Mouse (Mus musculus) MEL (cell line): ENCODE results near the gene Fut2. TPM values are rescaled to one million over a fixed set of nuclear protein-coding genes. Genes with fewer than 3 reads are reported as not detected.

ENCODE experiments used
- DNase-seq: peaks from one replicate; pipeline ENCODE4 v3.0.0; 2011; ENCODE audit warnings: low read depth, low spot score
- H3K27ac ChIP-seq: 2 replicates; pipeline ENCODE4 v1.5.1; 2012; ENCODE audit warnings: low read depth, mild to moderate bottlenecking, control low read depth, low read length, moderate library complexity; ENCODE audit not compliant: control insufficient read depth
- H3K27me3 ChIP-seq, 2 experiments: fragments of 150-350 bp in 1 of 2; sonication (generic) in 1 of 2; 2 replicates each; pipeline ENCODE4 v1.6.1; 2012; ENCODE audit warnings: low read length in 2 of 2, mild to moderate bottlenecking in 2 of 2, improper control_type of control experiment in 1 of 2, moderate library complexity in 1 of 2; ENCODE audit not compliant: insufficient read depth in 2 of 2, control insufficient read depth in 1 of 2
- H3K36me3 ChIP-seq, 2 experiments: 2 replicates each; pipeline ENCODE4 v1.6.1; 2012 to 2014; ENCODE audit warnings: low read length in 2 of 2, improper control_type of control experiment in 1 of 2, inconsistent platforms in 1 of 2, mild to moderate bottlenecking in 1 of 2; ENCODE audit not compliant: insufficient read depth in 2 of 2, control insufficient read depth in 1 of 2
- H3K4me1 ChIP-seq, 2 experiments: fragments of 150-350 bp in 1 of 2; sonication (generic) in 1 of 2; 2 replicates each; pipeline ENCODE4 v1.6.1; 2012; ENCODE audit warnings: low read length in 2 of 2, improper control_type of control experiment in 1 of 2, mild to moderate bottlenecking in 1 of 2; ENCODE audit not compliant: insufficient read depth in 2 of 2, control insufficient read depth in 1 of 2
- H3K4me3 ChIP-seq, 2 experiments: fragments of 150-350 bp in 1 of 2; sonication (generic) in 1 of 2; 2 replicates each; pipeline ENCODE4 v1.5.1; 2012; ENCODE audit warnings: low read depth in 2 of 2, low read length in 2 of 2, mild to moderate bottlenecking in 2 of 2, moderate library complexity in 2 of 2, control low read depth in 1 of 2, improper control_type of control experiment in 1 of 2; ENCODE audit not compliant: control insufficient read depth in 1 of 2, insufficient read depth in 1 of 2
- H3K79me2 ChIP-seq: 2 replicates; pipeline ENCODE4 v1.6.1; 2012; ENCODE audit warnings: mild to moderate bottlenecking, low read length, moderate library complexity; ENCODE audit not compliant: control insufficient read depth, poor library complexity, insufficient read depth
- H3K9ac ChIP-seq: 2 replicates; pipeline ENCODE4 v1.6.1; 2012; ENCODE audit warnings: low read depth, mild to moderate bottlenecking, control low read depth, low read length, moderate library complexity; ENCODE audit not compliant: control insufficient read depth, poor library complexity, severe bottlenecking
- H3K9me3 ChIP-seq: fragments of 150-350 bp; sonication (generic); replicated peaks from 2 replicates; pipeline ENCODE4 v1.6.1; 2012; ENCODE audit warnings: mild to moderate bottlenecking, low read length, improper control_type of control experiment, moderate library complexity; ENCODE audit not compliant: insufficient read depth
- CHD2 ChIP-seq: IDR thresholded peaks from 2 replicates; pipeline ENCODE4 v1.6.1; 2011; ENCODE audit warnings: low read length, improper control_type of control experiment
- ETS1 ChIP-seq: IDR thresholded peaks from 2 replicates; pipeline ENCODE4 v1.6.1; 2012; ENCODE audit warnings: low read depth, mild to moderate bottlenecking, inconsistent platforms, low read length, improper control_type of control experiment, moderate library complexity
- GABPA ChIP-seq: IDR thresholded peaks from 2 replicates; pipeline ENCODE4 v1.6.1; 2012; ENCODE audit warnings: low read depth, mild to moderate bottlenecking, inconsistent platforms, low read length, improper control_type of control experiment, moderate library complexity
- MAZ ChIP-seq: IDR thresholded peaks from 2 replicates; pipeline ENCODE4 v1.6.1; 2012; ENCODE audit warnings: low read depth, mild to moderate bottlenecking, inconsistent platforms, low read length, improper control_type of control experiment
- MEF2A ChIP-seq: IDR thresholded peaks from 2 replicates; pipeline ENCODE4 v1.6.1; 2014; ENCODE audit warnings: low read depth, mild to moderate bottlenecking, inconsistent platforms, low read length, improper control_type of control experiment; ENCODE audit not compliant: poor library complexity, insufficient replicate concordance, severe bottlenecking; ENCODE audit errors: extremely low read depth
- MYC ChIP-seq: IDR thresholded peaks from 2 replicates; pipeline ENCODE4 v1.6.1; 2011; ENCODE audit warnings: low read depth, mild to moderate bottlenecking, low read length, improper control_type of control experiment, moderate library complexity
- NELFE ChIP-seq: IDR thresholded peaks from 2 replicates; pipeline ENCODE4 v1.6.1; 2011; ENCODE audit warnings: low read depth, low read length, improper control_type of control experiment
- NRF1 ChIP-seq: IDR thresholded peaks from 2 replicates; pipeline ENCODE4 v1.6.1; 2014; ENCODE audit warnings: low read depth, mild to moderate bottlenecking, inconsistent platforms, low read length, improper control_type of control experiment, moderate library complexity; ENCODE audit not compliant: poor library complexity, insufficient read depth, severe bottlenecking
- POLR2AphosphoS2 ChIP-seq: IDR thresholded peaks from 2 replicates; pipeline ENCODE4 v1.6.1; 2011; ENCODE audit warnings: low read length, improper control_type of control experiment
- RAD21 ChIP-seq: IDR thresholded peaks from 2 replicates; pipeline ENCODE4 v1.6.1; 2011; ENCODE audit warnings: mild to moderate bottlenecking, low read depth, low read length, improper control_type of control experiment
- RCOR1 ChIP-seq: IDR thresholded peaks from 2 replicates; pipeline ENCODE4 v1.6.1; 2012; ENCODE audit warnings: low read depth, mild to moderate bottlenecking, inconsistent platforms, low read length, improper control_type of control experiment
- SIN3A ChIP-seq: IDR thresholded peaks from 2 replicates; pipeline ENCODE4 v1.6.1; 2012; ENCODE audit warnings: low read length, improper control_type of control experiment, inconsistent platforms
- TCF12 ChIP-seq: IDR thresholded peaks from 2 replicates; pipeline ENCODE4 v1.6.1; 2014; ENCODE audit warnings: low read depth, mild to moderate bottlenecking, inconsistent platforms, low read length, improper control_type of control experiment, moderate library complexity
- ZC3H11A ChIP-seq: IDR thresholded peaks from 2 replicates; pipeline ENCODE4 v1.6.1; 2012; ENCODE audit warnings: low read depth, mild to moderate bottlenecking, inconsistent platforms, low read length, improper control_type of control experiment
- ZKSCAN1 ChIP-seq: IDR thresholded peaks from 2 replicates; pipeline ENCODE4 v1.6.1; 2012; ENCODE audit warnings: low read depth, mild to moderate bottlenecking, inconsistent platforms, low read length, improper control_type of control experiment, moderate library complexity
- ZMIZ1 ChIP-seq: IDR thresholded peaks from 2 replicates; pipeline ENCODE4 v1.6.1; 2012; ENCODE audit warnings: low read depth, mild to moderate bottlenecking, inconsistent platforms, low read length, improper control_type of control experiment, moderate library complexity
- polyA plus RNA-seq, 2 experiments: library from polyadenylated mRNA; stranded (reverse) in 1 of 2; unstranded in 1 of 2; fragments of >175 nt in 1 of 2; fragments of >200 nt in 1 of 2; gene quantifications; 2 replicates each; pipeline versions ENCODE4 v1.2.1 to v1.2.4; 2012; ENCODE audit warnings: low replicate concordance in 2 of 2, low read depth in 1 of 2; ENCODE audit not compliant: insufficient read length in 2 of 2, insufficient read depth in 1 of 2, missing spikeins in 1 of 2
- total RNA-seq: library from RNA; depleted of rRNA; stranded (reverse); fragments of 300-350 nt; gene quantifications from 2 replicates; pipeline ENCODE4 v1.2.3, GENCODE M21; 2012

The Fut2 gene
- total and polyA plus RNA-seq, 3 experiments = not detected

DNA sequence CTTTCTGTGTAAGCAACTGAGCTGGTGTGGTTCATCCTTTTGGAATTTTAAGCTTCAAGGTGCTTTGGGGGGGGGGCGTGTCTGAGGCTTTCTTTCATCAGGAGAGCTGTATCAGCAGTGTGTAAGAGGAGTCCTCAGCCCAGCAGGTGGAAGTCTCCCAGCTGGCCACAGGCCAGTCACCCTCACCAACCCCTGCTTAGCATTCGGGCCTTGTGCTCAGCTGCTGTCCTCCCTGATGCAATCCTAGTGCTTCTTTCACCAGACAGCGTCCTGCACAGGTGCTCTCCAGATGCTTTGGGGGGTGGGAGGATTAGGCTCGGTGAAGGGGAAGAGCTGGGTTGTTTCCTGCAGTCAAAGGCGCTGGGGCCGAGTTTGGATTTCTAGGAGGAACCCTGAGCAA, 49.9 kb downstream of the Fut2 start:
- no peak overlapping the region for H3K27ac ChIP-seq
- no peaks in the 10 kb centered on the region for H3K79me2 ChIP-seq
- TF ChIP-seq GABPA = no peak
- TF ChIP-seq RCOR1 = no peak
- TF ChIP-seq SIN3A = 0 out of 2 replicates have a peak, but pooled peaks have one; percentile 15
- no peak for TF ChIP-seq ZC3H11A
- no peak for TF ChIP-seq MEF2A
- no peak for TF ChIP-seq MAZ
- no peak for TF ChIP-seq ZMIZ1
- peak; percentile 55; the same call in 1 of the 2 replicates for TF ChIP-seq TCF12
- TF ChIP-seq ETS1 = peak; percentile 73
- no peak for TF ChIP-seq RAD21
- TF ChIP-seq NELFE = no peak
- no peak for TF ChIP-seq NRF1
- TF ChIP-seq MYC = no peak
- no peak for TF ChIP-seq POLR2AphosphoS2
- no peak for TF ChIP-seq ZKSCAN1
- no peak overlapping the region for H3K4me3 ChIP-seq
- H3K4me1 ChIP-seq = peaks cover 9 to 26% of the 10 kb centered on the region in 2 experiments; a peak in 3 of 4 replicates
- H3K27me3 ChIP-seq = peaks cover 0 to 2% of the 10 kb centered on the region in 2 experiments; a peak in 2 of 4 replicates
- H3K9ac ChIP-seq = peak overlapping the region; percentile 26; the same call in 1 of the 2 replicates
- H3K9me3 ChIP-seq = no peaks in the 10 kb centered on the region
- DNase-seq = peak; percentile 60
- H3K36me3 ChIP-seq = peaks cover 0 to 2% of the 10 kb centered on the region in 2 experiments; a peak in 2 of 4 replicates

DNA sequence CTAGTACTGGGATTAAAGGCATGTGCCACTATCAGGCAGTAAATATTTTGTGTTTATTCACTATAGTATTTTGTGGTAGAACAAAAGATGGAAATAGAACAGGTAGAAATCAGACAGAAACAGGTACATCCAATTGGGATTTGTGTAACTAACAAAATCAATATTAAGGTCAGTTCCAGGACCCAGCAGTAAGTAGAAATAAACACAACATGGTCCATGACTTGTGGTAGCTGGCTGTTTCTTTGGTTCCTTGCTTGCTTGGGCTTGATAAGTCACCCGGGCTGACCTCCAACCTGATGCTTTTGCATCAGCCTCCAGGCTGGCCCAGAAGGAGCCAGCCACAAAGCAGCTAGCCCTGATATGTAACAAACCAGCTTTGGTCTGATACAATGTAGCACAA, 56.7 kb downstream of the Fut2 start:
- H3K9me3 ChIP-seq = no peaks in the 10 kb centered on the region
- no peak for DNase-seq
- H3K4me1 ChIP-seq = peaks cover 3 to 13% of the 10 kb centered on the region in 2 experiments; a peak in 3 of 4 replicates

More for the DNA sequence above, 56.7 kb downstream of the Fut2 start:
- no peak for TF ChIP-seq CHD2
- H3K9ac ChIP-seq = no peak overlapping the region
- no peaks in the 10 kb centered on the region for H3K27me3 ChIP-seq
- H3K27ac ChIP-seq = no peak overlapping the region
- no peaks in the 10 kb centered on the region for H3K79me2 ChIP-seq
- peaks cover 0 to 4% of the 10 kb centered on the region in 2 experiments; a peak in 2 of 4 replicates for H3K36me3 ChIP-seq
- no peak overlapping the region for H3K4me3 ChIP-seq
